Mouse (Mus musculus) ovary, postnatal 14 days (tissue): ENCODE data around the gene St5.

Source experiments
- DNase-seq: peaks from one replicate; pipeline ENCODE4 v3.0.0; 2022; ENCODE audit warnings: low spot score

St5 gene

GRCm38 (mm10) chr7:109527536-109527935 is 175.9 kb downstream of the St5 start:
- no peak for DNase-seq

- no peak for DNase-seq
Measured at GRCm38 (mm10) chr7:109525740-109526663, 177.4 kb downstream of the St5 start.

- DNase-seq = no peak
Measured at GRCm38 (mm10) chr7:109524763-109525162, 178.6 kb downstream of the St5 start.

GRCm38 (mm10) chr7:109524442-109524744 is 179.0 kb downstream of the St5 start:
- DNase-seq = no peak

- no peak for DNase-seq
Measured at GRCm38 (mm10) chr7:109523741-109524441, 179.5 kb downstream of the St5 start.

GRCm38 (mm10) chr7:109523304-109523703 is 180.1 kb downstream of the St5 start:
- no peak for DNase-seq

- DNase-seq = no peak
Measured at GRCm38 (mm10) chr7:109522084-109522483, 181.3 kb downstream of the St5 start.

- no peak for DNase-seq
Measured at GRCm38 (mm10) chr7:109519936-109520335, 183.5 kb downstream of the St5 start.

GRCm38 (mm10) chr7:109518838-109519696 is 184.3 kb downstream of the St5 start, which contains the start of gene Rpl27a:
Gene Rpl27a (plus strand): TSS chr7:109519147.
- peak; percentile 98 for DNase-seq

- DNase-seq = no peak
Measured at GRCm38 (mm10) chr7:109518036-109518681, 185.2 kb downstream of the St5 start.

GRCm38 (mm10) chr7:109516500-109516899 is 186.9 kb downstream of the St5 start:
- no peak for DNase-seq

- DNase-seq = no peak
Measured at GRCm38 (mm10) chr7:109511838-109512237, 191.6 kb downstream of the St5 start.

GRCm38 (mm10) chr7:109510799-109511198 is 192.6 kb downstream of the St5 start:
- no peak for DNase-seq

GRCm38 (mm10) chr7:109508034-109508433 is 195.4 kb downstream of the St5 start, which contains the start of gene Trim66:
Gene Trim66 (minus strand): TSS chr7:109508134.
- DNase-seq = no peak

- no peak for DNase-seq
Measured at GRCm38 (mm10) chr7:109507572-109507971, 195.8 kb downstream of the St5 start.

GRCm38 (mm10) chr7:109507119-109507518 is 196.3 kb downstream of the St5 start:
- DNase-seq = no peak

GRCm38 (mm10) chr7:109497507-109497906 is 205.9 kb downstream of the St5 start:
- no peak for DNase-seq

GRCm38 (mm10) chr7:109493319-109494316 is 209.8 kb downstream of the St5 start:
- DNase-seq = no peak

- no peak for DNase-seq
Measured at GRCm38 (mm10) chr7:109492616-109493318, 210.6 kb downstream of the St5 start.

GRCm38 (mm10) chr7:109484221-109484620 is 219.2 kb downstream of the St5 start:
- no peak for DNase-seq
